Mouse (Mus musculus): Measurements from ENCODE around the gene Gna11.

DNA sequence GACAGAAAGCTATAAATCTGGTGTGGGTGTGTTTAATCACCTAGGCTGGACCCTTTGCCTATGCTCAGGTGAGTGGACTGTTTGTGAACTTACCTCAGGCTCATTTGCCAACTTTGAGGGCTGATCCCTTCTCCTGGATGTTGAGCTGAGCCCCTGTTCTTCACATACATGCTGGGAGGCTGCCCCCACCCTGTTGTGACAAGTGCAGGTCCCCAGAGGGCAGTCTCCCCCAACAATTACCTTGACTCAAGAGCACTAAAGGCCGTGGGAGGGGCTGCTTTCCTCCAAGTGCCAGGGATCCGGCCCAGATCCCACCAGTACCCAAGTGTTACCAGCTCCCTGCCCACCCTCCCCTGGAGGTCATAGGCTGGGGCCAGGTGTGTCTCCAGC, 59.9 kb downstream of the Gna11 start:
- TF ChIP-seq CTCF (IDR thresholded peaks at IDR 0.05; ENCODE audit: control insufficient read depth, insufficient read depth, insufficient replicate concordance, low read depth, low read length), result no peak
- no peak for TF ChIP-seq POLR2A (IDR thresholded peaks at IDR 0.05; ENCODE audit: control insufficient read depth, low read depth, low read length)
